Mouse (Mus musculus) lung, postnatal 0 days (tissue): ENCODE measurements around the gene Lsg1.

Experiments
- CTCF ChIP-seq: IDR thresholded peaks from 2 replicates; pipeline ENCODE4 v1.5.1; 2016; ENCODE audit warnings: antibody characterized with exemption, mild to moderate bottlenecking
- EP300 ChIP-seq: IDR thresholded peaks from 2 replicates; pipeline ENCODE4 v1.6.1; 2016; ENCODE audit warnings: antibody characterized with exemption, mild to moderate bottlenecking, control low read depth

- TF ChIP-seq CTCF, result no peak
- no peak for TF ChIP-seq EP300
Observed at GRCm38 (mm10) chr16:30602684-30603530, 15.5 kb upstream of the Lsg1 start.
